Mouse (Mus musculus): ENCODE measurements around the gene Gm8279. TPM values are rescaled to one million over a fixed set of nuclear protein-coding genes. Genes with fewer than 3 reads are reported as not detected.

Gm8279 gene
- polyA plus RNA-seq (2014; fragmentation: Illumina TruSeq; extraction: RNeasy Lipid Tissue Mini Kit (QIAGEN cat#74804); ENCODE audit: low read depth, low replicate concordance): not detected

DNA sequence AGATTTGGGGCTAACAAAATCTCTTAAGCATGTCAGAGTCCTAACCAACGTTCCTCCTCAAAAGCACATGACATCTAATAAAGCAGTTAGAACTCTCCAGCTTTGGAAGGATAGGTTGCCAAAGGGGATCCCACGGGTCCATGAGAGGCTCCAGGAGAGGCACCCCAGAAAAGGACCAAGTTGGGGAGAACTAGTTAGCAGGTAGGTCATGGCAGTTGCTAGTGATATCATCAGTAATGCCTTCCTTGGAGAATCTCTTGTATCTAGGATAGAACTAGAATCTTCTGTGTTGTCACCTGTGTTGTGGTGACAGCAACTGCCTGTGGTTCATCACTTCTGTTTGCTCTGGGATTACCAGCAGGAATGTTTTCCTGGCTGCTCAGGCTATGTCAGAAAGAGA lies at the start of gene Gm8279:
Gm8279 (plus strand) TSS at position 301 of the 400 bp plus-strand sequence.

GRCm38 (mm10) chr14:5164235-5164634 lies 32.9 kb downstream of the Gm8279 start, which contains the start of gene Gm3317:
TSS of gene Gm3317 (plus strand) at chr14:5164535.

GRCm38 (mm10) chr14:5185493-5185892 lies 54.2 kb downstream of the Gm8279 start, which contains the start of gene Gm8271:
TSS of gene Gm8271 (plus strand) at chr14:5185793.

Other genes starting within 250 kb of the Gm8279 start
- gene Gm3278, start 239.1 kb upstream of the Gm8279 start, polyA plus RNA-seq (2014; fragmentation: Illumina TruSeq; extraction: RNeasy Lipid Tissue Mini Kit (QIAGEN cat#74804); ENCODE audit: low read depth, low replicate concordance): not detected
- gene Gm8297, start 147.6 kb upstream of the Gm8279 start, polyA plus RNA-seq (2014; fragmentation: Illumina TruSeq; extraction: RNeasy Lipid Tissue Mini Kit (QIAGEN cat#74804); ENCODE audit: low read depth, low replicate concordance): not detected
- not detected for gene Gm3298, start 115.6 kb upstream of the Gm8279 start, polyA plus RNA-seq (2014; fragmentation: Illumina TruSeq; extraction: RNeasy Lipid Tissue Mini Kit (QIAGEN cat#74804); ENCODE audit: low read depth, low replicate concordance)
- gene 4930555G01Rik, start 80.9 kb upstream of the Gm8279 start, polyA plus RNA-seq (2014; fragmentation: Illumina TruSeq; extraction: RNeasy Lipid Tissue Mini Kit (QIAGEN cat#74804); ENCODE audit: low read depth, low replicate concordance): not detected
- gene Gm8281, start 60.5 kb upstream of the Gm8279 start, polyA plus RNA-seq (2014; fragmentation: Illumina TruSeq; extraction: RNeasy Lipid Tissue Mini Kit (QIAGEN cat#74804); ENCODE audit: low read depth, low replicate concordance): 1.0 TPM
- not detected for gene Gm3317, start 33.0 kb downstream of the Gm8279 start, polyA plus RNA-seq (2014; fragmentation: Illumina TruSeq; extraction: RNeasy Lipid Tissue Mini Kit (QIAGEN cat#74804); ENCODE audit: low read depth, low replicate concordance)
- gene Gm8271, start 54.3 kb downstream of the Gm8279 start, polyA plus RNA-seq (2014; fragmentation: Illumina TruSeq; extraction: RNeasy Lipid Tissue Mini Kit (QIAGEN cat#74804); ENCODE audit: low read depth, low replicate concordance): not detected
- gene Gm3526, start 129.1 kb downstream of the Gm8279 start, polyA plus RNA-seq (2014; fragmentation: Illumina TruSeq; extraction: RNeasy Lipid Tissue Mini Kit (QIAGEN cat#74804); ENCODE audit: low read depth, low replicate concordance): not detected
- gene Gm3542, start 203.4 kb downstream of the Gm8279 start, polyA plus RNA-seq (2014; fragmentation: Illumina TruSeq; extraction: RNeasy Lipid Tissue Mini Kit (QIAGEN cat#74804); ENCODE audit: low read depth, low replicate concordance): not detected

Measured in heart, adult 10 weeks (tissue).